Mouse (Mus musculus): Measurements from ENCODE around the gene Tmem179b. TPM values are rescaled to one million over a fixed set of nuclear protein-coding genes. Genes with fewer than 3 reads are reported as not detected.
"Not testable (repeated sequence)": the region's sequence is repeated elsewhere in the genome, so short reads cannot be mapped to it uniquely, and the experiment has no call there.

The Tmem179b gene
- total RNA-seq, 2 experiments from 2014 or later, result 8.9 to 10.9 TPM

DNA sequence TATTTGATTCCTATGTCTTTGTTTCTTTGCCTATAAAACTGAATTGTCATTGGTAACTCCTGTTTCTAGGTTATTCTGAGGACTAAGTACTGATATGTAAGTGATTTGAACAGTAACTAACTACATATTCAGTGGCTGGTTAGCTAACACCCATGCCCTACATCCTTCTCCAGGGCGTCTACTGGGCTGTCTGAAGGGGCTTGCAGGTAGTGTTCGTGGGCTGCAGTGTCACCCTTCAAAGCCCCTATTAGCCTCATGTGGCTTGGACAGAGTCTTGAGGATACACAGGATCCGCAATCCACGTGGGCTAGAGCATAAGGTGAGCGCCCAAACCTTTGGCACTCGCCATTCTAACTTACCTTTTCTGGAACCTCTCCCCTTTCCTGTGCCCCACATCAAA is 34.6 kb downstream of the Tmem179b start:
- no peak for DNase-seq (ENCODE audit: low spot score in 2 of 2)
- intact Hi-C loops (cut with DNase I), result no loop called here

DNA sequence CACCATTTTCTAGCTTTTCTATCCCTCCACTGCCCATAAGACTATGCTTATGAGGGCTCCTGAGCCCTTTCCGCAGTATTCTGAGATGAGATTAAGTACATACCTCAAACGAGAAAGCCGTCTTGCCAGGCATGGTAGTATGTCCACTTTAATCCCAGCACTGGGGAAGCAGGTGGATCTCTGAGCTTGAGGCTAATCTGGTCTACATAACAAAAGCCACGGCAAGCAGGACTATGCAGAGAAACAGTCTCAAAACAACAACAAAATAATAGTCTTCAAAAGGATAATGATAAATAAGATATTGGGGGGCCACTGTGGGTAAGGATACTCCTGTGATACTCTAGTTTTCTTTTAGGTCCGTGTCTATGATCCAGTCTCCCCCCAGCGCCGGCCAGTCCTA is 35.4 kb downstream of the Tmem179b start:
- no peak for DNase-seq (ENCODE audit: low spot score in 2 of 2)
- intact Hi-C loops (cut with DNase I), result no loop called here

DNA sequence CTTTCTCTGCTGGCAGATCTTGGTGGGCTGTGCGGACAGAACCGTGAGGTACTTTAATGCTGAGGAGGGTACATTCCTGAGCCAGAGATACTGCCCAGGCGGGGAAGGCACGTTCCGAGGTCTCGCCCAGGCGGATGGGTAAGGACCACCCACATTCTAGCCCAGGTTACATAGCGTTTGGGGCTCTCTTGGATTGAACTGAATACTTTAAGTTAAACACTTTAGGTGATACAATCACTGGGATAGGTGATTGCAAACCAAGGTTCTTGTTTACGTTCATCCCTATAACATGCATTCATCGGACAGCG is 38.2 kb downstream of the Tmem179b start:
- DNase-seq (ENCODE audit: low spot score in 2 of 2), result no peak
- intact Hi-C loops (cut with DNase I), result no loop called here

DNA sequence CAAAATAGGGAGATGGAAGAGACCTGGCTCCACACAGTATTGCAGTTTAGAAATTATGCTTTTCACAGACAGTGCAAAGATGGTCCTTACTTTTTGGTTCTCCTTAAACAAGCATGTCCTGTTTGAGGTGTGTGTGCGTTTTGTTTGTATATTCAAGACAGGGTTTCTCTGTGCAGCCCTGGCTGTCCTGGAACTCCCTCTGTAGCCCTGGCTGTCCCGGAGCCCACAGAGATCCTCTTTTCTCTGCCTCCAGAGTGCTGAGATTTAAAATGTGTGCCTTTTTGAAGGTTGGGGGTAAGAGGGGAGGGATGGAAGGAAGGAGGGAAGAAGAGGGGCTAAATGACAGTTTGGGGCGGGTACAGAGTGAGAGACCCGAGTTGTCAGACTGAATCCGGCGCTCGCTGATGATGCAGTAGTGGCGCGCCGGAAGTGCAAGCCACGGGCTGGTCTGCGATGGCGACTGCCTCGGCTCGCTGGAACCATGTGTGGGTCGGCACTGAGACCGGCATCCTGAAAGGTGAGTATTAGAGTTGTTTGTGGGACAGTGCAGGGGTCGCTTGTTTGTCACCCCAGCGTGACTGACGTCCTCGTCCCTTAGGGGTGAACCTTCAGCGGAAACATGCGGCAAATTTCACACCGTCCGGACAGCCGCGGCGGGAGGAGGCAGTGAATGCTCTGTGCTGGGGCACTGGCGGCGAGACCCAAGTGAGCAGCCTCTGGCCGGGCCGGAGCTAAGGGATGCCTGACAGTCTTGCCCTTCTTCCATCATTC is 38.7 kb downstream of the Tmem179b start, which contains the start of gene Wdr74:
TSS of gene Wdr74 (plus strand) at position 439 of the 771 bp plus-strand sequence.
- DNase-seq (ENCODE audit: low spot score in 2 of 2), result peak; percentile 94
- intact Hi-C loops (cut with DNase I), result no loop called here

DNA sequence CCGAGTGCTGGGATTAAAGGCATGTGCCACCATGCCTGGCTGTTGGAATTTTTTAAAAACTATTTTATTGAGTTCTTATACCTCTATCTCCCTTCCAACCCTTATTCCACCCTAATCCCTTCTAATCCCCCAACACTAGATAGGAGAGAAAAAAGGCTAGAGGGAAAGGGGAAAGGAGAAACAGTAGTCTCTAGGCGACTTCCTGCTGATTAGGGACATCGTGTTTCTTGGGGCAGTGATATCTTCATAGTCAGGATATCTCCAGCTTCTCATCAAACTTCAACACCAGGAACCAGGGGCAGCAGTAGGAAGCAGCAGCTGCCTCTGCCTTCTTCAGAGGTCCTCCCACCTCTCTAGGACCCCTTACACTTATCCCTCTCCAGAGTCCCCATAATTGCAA is 39.9 kb downstream of the Tmem179b start:
- DNase-seq (ENCODE audit: low spot score in 2 of 2), result no peak
- intact Hi-C loops (cut with DNase I), result no loop called here

DNA sequence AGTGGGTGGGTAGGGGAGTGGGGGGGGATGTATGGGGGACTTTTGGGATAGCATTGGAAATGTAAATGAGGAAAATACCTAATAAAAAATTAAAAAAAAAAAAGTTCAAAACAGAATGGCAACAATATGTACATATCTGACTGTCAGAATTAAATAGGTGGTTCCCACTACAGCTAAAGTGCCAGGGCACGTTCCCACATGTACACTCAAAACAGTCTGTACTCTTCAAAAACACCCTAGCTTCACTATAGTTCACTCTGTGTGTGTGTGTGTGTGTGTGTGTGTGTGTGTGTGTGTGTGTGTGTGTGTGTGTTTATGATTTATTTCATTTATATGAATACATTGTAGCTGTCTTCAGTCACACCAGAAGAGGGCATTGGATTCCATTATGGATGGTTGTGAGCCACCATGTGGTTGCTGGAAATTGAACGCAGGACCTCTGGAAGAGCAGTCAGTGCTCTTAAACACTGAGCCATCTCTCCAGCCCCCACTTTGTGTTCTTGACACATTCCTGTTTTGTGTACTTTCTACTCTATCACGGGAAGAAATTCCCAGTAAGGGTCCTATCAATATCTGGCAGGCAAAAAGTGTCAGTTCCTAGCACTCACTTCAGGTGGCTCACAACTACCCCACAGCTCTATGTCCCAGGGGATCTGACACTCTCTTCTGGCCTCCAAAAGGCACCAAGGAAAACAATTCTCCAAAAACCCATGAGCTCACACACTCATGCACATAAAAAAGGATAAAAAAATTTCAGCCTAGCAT is 45.8 kb downstream of the Tmem179b start:
- DNase-seq (ENCODE audit: low spot score in 2 of 2); intact Hi-C loops (cut with DNase I): not testable (repeated sequence)

DNA sequence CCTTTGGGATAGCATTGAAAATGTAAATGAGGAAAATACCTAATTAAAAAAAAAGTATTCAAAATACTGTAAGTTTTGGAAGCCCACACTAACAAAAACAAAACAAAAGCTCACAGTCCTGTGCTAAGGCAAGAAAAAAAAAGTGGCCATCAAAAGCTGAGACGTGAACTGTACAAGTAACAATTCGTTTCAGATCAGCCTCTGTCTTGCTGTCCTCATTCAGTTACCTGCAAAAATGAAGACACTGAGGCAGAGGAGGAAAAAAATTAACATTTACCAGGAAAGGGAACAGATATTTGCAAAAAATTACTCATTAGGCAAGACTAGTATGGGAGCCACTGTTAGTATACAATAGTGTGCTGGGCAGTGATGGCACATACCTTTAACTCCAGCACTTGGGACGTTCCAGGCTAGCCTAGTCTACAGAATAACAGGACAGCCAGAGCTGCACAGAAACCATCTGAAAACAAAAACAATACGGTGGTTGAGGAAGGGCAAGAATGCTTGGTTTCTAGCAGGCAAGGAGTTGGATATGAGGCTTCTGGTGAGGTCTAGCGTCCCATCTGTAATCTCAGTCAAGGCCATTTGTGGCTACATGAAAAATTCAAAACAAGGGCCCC is 46.7 kb downstream of the Tmem179b start:
- intact Hi-C loops (cut with DNase I), result no loop called here
- no peak for DNase-seq (ENCODE audit: low spot score in 2 of 2)

DNA sequence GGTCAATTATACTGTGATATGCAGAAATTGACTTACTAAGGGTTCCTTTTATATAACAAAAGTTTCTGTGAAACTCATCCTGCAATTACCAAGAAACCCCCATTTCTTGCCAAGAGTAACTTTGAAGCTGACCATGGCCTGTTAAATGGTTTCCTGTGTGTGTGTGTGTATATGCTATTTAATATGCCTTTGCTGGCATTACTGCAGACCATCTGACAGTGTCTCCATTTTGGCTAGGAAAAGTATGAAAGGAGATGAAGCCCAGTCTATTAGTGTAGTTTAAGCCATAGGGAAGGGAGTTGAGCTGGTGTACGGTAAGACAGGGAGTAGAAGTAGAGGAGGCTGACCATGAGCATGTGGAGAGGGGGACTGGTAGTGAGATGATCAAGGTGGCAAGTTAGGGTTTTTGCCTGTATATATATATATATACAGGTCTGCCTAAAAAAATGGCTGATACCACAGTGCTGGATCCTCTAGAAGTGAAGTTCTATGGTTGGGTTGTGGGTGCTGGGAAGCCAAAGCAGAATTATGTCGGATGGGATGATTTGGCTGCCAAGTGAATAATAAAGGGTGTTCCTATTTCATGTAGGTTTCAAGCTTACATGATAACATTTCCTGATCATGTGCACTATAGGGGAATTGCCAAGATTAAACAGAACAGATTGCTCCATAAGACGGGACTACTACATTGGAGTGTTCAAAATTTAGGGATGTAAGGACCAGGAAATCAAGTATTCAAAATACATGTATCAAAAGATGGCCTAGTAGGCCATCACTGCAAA is 47.5 kb downstream of the Tmem179b start:
- no peak for DNase-seq (ENCODE audit: low spot score in 2 of 2)
- intact Hi-C loops (cut with DNase I), result no loop called here

DNA sequence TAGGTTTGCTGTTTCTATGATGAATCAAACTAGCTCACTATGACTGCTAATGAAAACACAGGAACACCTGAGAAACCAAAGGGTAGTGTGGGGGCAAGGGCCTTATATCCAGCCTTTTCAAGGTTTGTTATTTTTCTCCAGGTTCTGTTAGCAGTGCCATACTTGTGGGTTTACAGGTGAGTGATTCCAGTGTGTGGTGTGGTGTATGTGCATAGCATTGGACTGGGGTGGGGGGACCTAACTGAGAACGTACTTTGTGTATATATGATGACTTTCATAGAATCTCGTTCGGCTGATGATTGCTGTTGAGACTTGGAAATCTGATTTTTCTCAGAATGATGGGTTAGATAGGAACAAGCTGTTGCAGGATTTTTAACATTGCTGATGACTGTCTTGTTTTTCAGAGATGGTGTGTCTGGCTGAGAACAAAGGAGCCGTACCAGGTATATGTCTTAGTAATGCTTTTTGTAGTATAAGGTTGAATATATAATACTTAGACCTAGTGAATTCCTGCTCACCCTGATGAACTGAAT is 49.1 kb downstream of the Tmem179b start:
- DNase-seq (ENCODE audit: low spot score in 2 of 2), result no peak
- intact Hi-C loops (cut with DNase I), result no loop called here

DNA sequence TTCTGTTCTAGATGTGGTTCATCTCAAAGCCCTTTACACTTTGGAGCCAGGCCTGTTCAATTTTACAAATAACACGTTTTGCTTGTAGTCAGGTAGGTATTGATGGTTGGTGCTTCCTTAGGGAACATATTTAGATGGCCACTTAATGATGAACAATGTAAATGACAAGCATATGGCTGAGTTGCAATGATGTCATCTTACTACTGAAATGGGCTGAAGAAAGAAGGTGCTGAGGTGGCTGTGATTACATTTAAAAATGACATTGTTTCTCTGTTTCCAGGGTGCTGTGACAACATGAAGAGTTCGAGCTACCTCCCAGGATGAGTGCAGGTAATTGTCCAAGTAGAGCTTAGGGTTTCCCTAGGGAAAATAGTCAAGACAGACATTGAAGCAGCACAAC is 49.9 kb downstream of the Tmem179b start:
- no peak for DNase-seq (ENCODE audit: low spot score in 2 of 2)
- intact Hi-C loops (cut with DNase I), result no loop called here

DNA sequence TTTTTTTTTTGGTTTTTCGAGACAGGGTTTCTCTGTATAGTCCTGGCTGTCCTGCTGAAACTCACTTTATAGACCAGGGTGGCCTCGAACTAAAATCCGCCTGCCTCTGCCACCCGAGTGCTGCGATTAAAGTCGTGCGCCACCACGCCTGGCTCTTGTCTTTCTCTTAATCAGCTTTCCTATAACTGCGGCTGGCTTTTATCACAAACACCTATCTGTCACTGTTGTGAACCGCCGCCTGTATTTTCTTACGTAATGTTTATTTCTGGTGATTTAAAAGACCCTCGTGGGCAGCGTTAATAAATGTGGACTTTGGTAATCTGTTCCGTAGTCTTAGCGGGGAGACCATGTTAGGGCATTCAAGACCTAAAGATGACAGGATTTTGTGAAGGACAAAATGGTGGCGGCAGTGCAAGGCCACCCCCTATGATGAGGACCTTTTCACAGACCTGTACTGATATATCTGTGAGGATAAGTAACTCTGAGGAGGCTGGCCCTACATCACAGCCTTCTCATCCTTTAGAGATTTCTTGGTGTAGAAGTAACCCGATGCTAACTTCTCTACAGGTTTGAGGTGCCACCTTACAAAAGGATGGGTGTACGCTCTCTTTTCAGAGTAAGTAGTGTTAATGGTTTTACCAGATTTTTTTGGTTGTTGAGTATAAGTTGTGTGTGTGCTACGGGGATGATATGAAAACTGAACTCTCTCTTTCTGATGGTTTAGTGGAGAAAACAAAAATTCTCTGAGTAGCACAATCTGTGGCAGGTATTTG is 50.5 kb downstream of the Tmem179b start:
- intact Hi-C loops (cut with DNase I), result no loop called here
- DNase-seq (ENCODE audit: low spot score in 2 of 2), result peak in 1 of 2 experiments; percentile 28

DNA sequence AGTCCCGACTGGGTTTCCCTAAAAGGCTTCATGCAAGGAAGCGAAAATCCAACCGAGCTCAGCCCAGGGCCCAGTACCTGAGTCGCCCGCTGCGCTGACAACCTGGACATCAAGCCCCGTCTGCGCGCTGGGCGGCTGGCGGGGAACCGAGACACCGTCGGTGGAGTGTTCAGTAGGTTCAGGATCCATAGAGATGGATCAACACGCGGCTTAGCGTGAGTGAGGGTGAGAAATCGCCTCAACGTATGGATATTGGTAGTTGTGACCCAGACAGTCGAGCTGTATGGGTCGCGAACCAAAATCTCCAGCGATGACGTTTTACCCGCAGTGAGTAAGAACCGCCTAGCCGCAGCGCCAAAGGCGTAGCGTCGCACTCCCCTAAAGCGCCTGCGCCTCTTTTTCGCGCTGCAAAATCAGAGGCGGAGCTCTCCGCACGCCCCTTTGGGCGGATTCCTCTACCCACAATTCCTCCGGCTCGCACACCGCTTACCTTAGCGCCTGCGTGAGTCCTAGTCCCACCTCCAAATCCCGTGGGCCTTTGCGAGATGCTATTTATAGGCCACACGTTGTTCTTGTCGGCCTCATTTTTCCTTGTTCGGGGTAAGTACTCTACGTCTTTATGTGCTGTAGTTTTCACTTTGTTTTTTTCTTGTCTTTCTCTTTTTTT is 51.2 kb downstream of the Tmem179b start, which contains the start of gene Slc3a2:
TSS of gene Slc3a2 (minus strand) at position 463 of the 667 bp plus-strand sequence.
- intact Hi-C loops (cut with DNase I), result no loop called here
- peak; percentile 97 to 98 for DNase-seq (ENCODE audit: low spot score in 2 of 2)

DNA sequence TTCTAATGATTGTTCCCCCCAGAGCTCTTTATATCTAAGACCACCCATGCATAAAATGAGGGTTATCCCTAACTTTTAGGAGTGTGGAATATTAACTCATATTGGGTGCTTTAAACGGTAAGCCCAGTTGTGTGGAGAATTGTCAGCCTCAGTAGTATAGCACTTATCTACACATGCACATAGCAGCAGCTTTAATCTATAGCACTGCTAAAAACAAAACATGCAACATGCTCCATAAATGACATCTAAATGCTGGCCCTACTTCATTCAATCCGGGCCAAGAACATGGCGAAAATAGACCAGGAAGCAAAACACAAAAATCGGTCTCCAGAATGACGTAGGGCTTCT is 51.7 kb downstream of the Tmem179b start:
- intact Hi-C loops (cut with DNase I), result no loop called here
- no peak for DNase-seq (ENCODE audit: low spot score in 2 of 2)

Small RNA genes within 50 kb of the gene (microRNA-seq; reads per million reads assigned to microRNA genes)
- 0 reads per million in 2 experiments for gene Mir6992

Other genes with a start within 250 kb of the Tmem179b start
- 10 to 100 TPM; 22.1 to 23.8 TPM for gene Slc22a8, start 183.2 kb downstream of the Tmem179b start, total RNA-seq (2021)
- 1 to 10 TPM; 4.8 to 5.7 TPM for gene Slc22a6, start 156.4 kb downstream of the Tmem179b start, total RNA-seq (2021)
- gene Chrm1, start 110.7 kb downstream of the Tmem179b start, total RNA-seq (2021), result 100 to 1,000 TPM; 148 to 165 TPM
- 100 to 1,000 TPM; 182 to 189 TPM for gene Slc3a2, start 51.1 kb downstream of the Tmem179b start, total RNA-seq (2021)
- 10 to 100 TPM; 42.3 to 43.9 TPM for gene Wdr74, start 38.6 kb downstream of the Tmem179b start, total RNA-seq (2021)
- gene 1700092M07Rik, start 33.7 kb downstream of the Tmem179b start, total RNA-seq (2021), result not detected
- gene Stx5a, start 33.1 kb downstream of the Tmem179b start, total RNA-seq (2021), result 10 to 100 TPM; 63.6 to 64.6 TPM
- 10 to 100 TPM; 61.9 to 73.6 TPM for gene Nxf1, start 17.4 kb downstream of the Tmem179b start, total RNA-seq (2021)
- 10 to 100 TPM; 80.1 to 91.9 TPM for gene Tmem223, start 3.5 kb downstream of the Tmem179b start, total RNA-seq (2021)
- 10 to 100 TPM; 11.9 to 13.4 TPM for gene Taf6l, start 11.9 kb upstream of the Tmem179b start, total RNA-seq (2021)
- 100 to 1,000 TPM; 108 to 110 TPM for gene Polr2g, start 24.1 kb upstream of the Tmem179b start, total RNA-seq (2021)
- 1 to 10 TPM; 4.2 to 5.1 TPM for gene Zbtb3, start 28.1 kb upstream of the Tmem179b start, total RNA-seq (2021)
- 10 to 100 TPM; 28.2 to 30.5 TPM for gene Ttc9c, start 44.9 kb upstream of the Tmem179b start, total RNA-seq (2021)
- 10 to 100 TPM; 92.3 to 95.8 TPM for gene Hnrnpul2, start 45.5 kb upstream of the Tmem179b start, total RNA-seq (2021)
- not detected for gene AC129217.1, start 55.3 kb upstream of the Tmem179b start, total RNA-seq (2021)
- gene Bscl2, start 63.0 kb upstream of the Tmem179b start, total RNA-seq (2021), result 100 to 1,000 TPM; 111 to 117 TPM
- 100 to 1,000 TPM; 268 to 295 TPM for gene Gng3, start 64.7 kb upstream of the Tmem179b start, total RNA-seq (2021)
- gene Lrrn4cl, start 76.3 kb upstream of the Tmem179b start, total RNA-seq (2021), result under 1 TPM; 0.88 to 0.91 TPM
- 10 to 100 TPM; 91.5 to 93.8 TPM for gene Ubxn1, start 97.0 kb upstream of the Tmem179b start, total RNA-seq (2021)
- gene Uqcc3, start 106.5 kb upstream of the Tmem179b start, total RNA-seq (2021), result 10 to 100 TPM; 30.6 to 36.9 TPM
- gene Lbhd1, start 109.3 kb upstream of the Tmem179b start, total RNA-seq (2021), result 1 to 10 TPM; 4.0 to 4.3 TPM
- gene Gm49403, start 109.5 kb upstream of the Tmem179b start, total RNA-seq (2021), result not detected
- 10 to 100 TPM; 15.9 to 22.2 TPM for gene 1810009A15Rik, start 114.4 kb upstream of the Tmem179b start, total RNA-seq (2021)
- gene Gm49416, start 114.5 kb upstream of the Tmem179b start, total RNA-seq (2021), result 1 to 10 TPM; 2.4 to 4.3 TPM
- gene Ints5, start 118.5 kb upstream of the Tmem179b start, total RNA-seq (2021), result 10 to 100 TPM; 23.0 to 23.4 TPM
- gene Ganab, start 123.6 kb upstream of the Tmem179b start, total RNA-seq (2021), result 100 to 1,000 TPM in 1 of 2 experiments, 10 to 100 TPM in 1; 97.6 to 104 TPM
- 100 to 1,000 TPM; 134 to 142 TPM for gene B3gat3, start 145.9 kb upstream of the Tmem179b start, total RNA-seq (2021)
- 1 to 10 TPM; 3.5 to 4.0 TPM for gene Rom1, start 154.9 kb upstream of the Tmem179b start, total RNA-seq (2021)
- gene Eml3, start 155.1 kb upstream of the Tmem179b start, total RNA-seq (2021), result 1 to 10 TPM; 7.4 to 9.0 TPM
- 10 to 100 TPM; 48.6 to 50.3 TPM for gene Mta2, start 167.4 kb upstream of the Tmem179b start, total RNA-seq (2021)
- gene Tut1, start 179.4 kb upstream of the Tmem179b start, total RNA-seq (2021), result 10 to 100 TPM; 16.7 to 16.8 TPM
- 100 to 1,000 TPM; 188 to 198 TPM for gene Eef1g, start 192.6 kb upstream of the Tmem179b start, total RNA-seq (2021)
- gene Ahnak, start 214.8 kb upstream of the Tmem179b start, total RNA-seq (2021), result 10 to 100 TPM; 15.7 to 23.9 TPM

Data from left cerebral cortex, postnatal 14 days (tissue).